Mouse (Mus musculus) lung, embryonic 16.5 days (tissue): ENCODE results near the gene Tnfrsf22. TPM values are rescaled to one million over a fixed set of nuclear protein-coding genes. Genes with fewer than 3 reads are reported as not detected.

Source experiments
- ATAC-seq: fragments of 200-750 bp; cut with Nextera tagmentation; 2 replicates; pipeline ENCODE4 v1.8.0; 2017; ENCODE audit warnings: low read depth, mild to moderate bottlenecking, moderate library complexity
- H3K27ac ChIP-seq: fragments of 300-500 bp; sonication (generic); 2 replicates; pipeline ENCODE4 v1.5.1; 2014; ENCODE audit warnings: mild to moderate bottlenecking, control low read depth, low read length
- H3K27me3 ChIP-seq: fragments of 300-500 bp; sonication (generic); 2 replicates; pipeline ENCODE4 v1.6.1; 2014; ENCODE audit warnings: low read depth, low read length, mixed read lengths; ENCODE audit not compliant: control insufficient read depth, insufficient read depth
- H3K36me3 ChIP-seq: fragments of 300-500 bp; sonication (generic); 2 replicates; pipeline ENCODE4 v1.6.1; 2014; ENCODE audit warnings: low read length; ENCODE audit not compliant: control insufficient read depth, insufficient read depth
- H3K4me1 ChIP-seq: fragments of 300-500 bp; sonication (generic); replicated peaks from 2 replicates; pipeline ENCODE4 v1.6.1; 2014; ENCODE audit warnings: low read length, mixed read lengths; ENCODE audit not compliant: control insufficient read depth, insufficient read depth
- H3K4me2 ChIP-seq: fragments of 300-500 bp; sonication (generic); 2 replicates; pipeline ENCODE4 v1.6.1; 2014; ENCODE audit warnings: low read depth, low read length, control low read depth
- H3K4me3 ChIP-seq: fragments of 300-500 bp; sonication (generic); 2 replicates; pipeline ENCODE4 v1.5.1; 2014; ENCODE audit warnings: mild to moderate bottlenecking, low read length, control low read depth
- H3K9ac ChIP-seq: fragments of 300-500 bp; sonication (generic); 2 replicates; pipeline ENCODE4 v1.6.1; 2014; ENCODE audit warnings: low read length, control low read depth
- H3K9me3 ChIP-seq: fragments of 300-500 bp; sonication (generic); 2 replicates; pipeline ENCODE4 v1.6.1; 2016; ENCODE audit warnings: low read length; ENCODE audit not compliant: control insufficient read depth
- WGBS: fragments of 180-500 bp; shearing (Covaris S2); extraction: QIAGEN DNeasy Blood & Tissue Kit; methylation state at CpG from one replicate; pipeline ENCODE4 v1.1.7; 2014; 5-methylcytosine and 5-hydroxymethylcytosine counted together
- polyA plus RNA-seq: library from polyadenylated mRNA; unstranded; fragments of >200 nt; fragmentation: Nextera tagmentation; extraction: Ambion mirVana; gene quantifications from 2 replicates; pipeline ENCODE4 v1.2.1, GENCODE M21; 2015

The Tnfrsf22 gene
- polyA plus RNA-seq, 1 experiment from 2014 or later = 6.3 TPM

DNA sequence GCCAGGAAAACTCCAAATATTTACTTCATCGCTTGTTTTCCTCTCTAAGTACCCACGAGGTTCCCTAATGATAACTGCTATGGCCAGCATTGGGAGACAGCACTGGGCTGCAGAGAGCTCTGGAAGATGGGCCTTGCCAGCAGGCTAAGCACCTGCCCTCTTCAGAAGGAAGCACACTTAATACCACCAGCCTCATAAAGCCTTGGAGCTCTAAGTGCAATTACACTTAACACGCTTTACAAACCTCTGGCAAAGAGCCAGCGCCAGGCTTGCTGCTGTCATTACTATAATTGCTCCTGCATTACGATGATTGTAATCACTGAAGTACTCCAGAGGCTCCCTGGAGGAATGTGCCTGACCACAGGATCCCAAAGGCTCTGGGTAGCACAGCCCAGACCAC lies 54.6 kb downstream of the Tnfrsf22 start:
- no peaks in the 10 kb centered on the region for H3K9me3 ChIP-seq
- no peak overlapping the region for H3K4me3 ChIP-seq
- ATAC-seq = no peak
- H3K4me1 ChIP-seq = peaks cover 10% of the 10 kb centered on the region
- H3K27me3 ChIP-seq = no peaks in the 10 kb centered on the region
- H3K27ac ChIP-seq = no peak overlapping the region
- peaks cover 4% of the 10 kb centered on the region; the same call in 1 of the 2 replicates for H3K36me3 ChIP-seq
- no peak overlapping the region for H3K4me2 ChIP-seq
- H3K9ac ChIP-seq = no peak overlapping the region
- WGBS = 65% methylated on average over 5 of the region's 5 CpGs

DNA sequence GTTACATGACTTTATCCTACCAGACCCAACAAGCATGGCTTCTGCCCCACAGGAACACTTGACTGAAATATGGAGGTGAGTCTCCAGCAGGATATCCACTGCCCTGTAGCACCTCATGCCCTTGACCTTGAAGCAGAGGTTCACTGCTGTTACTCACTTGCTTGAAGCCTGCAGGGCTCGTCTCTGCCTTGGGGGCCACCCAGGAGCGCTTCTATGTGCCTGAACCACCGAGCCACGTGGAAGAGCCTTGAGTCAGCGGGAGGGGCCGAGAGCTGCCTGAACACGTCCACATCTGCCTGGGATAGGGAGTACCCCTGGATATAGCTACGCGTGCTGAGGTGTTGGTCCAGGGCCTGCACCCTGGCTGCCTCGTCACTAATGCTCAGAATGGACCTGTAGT lies 57.2 kb downstream of the Tnfrsf22 start:
- Histone ChIP-seq H3K4me2 (no peak overlapping the region), H3K36me3 (peaks cover 5% of the 10 kb centered on the region; the same call in 1 of the 2 replicates)

DNA sequence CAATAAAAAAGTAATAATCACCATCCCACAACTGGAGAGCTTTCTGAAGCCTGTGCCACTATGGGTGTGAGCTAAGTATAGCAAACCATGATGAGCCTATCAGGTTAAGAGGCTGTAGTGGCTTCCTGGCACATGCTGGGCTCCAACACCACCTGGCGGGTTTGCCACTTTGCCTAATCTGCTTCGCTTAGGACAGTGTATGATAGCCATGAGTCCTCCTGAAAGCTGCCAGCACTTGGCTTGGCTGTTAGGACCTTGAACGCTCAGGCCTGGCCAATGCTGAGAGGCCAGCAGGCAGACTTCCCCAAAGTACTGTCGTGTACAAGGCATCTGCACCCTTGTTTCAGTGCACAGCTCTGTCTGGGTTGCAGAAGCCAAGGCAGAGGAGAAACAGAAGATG lies 61.5 kb downstream of the Tnfrsf22 start:
- Histone ChIP-seq H3K27ac (no peak overlapping the region), H3K36me3 (peaks cover 18% of the 10 kb centered on the region), H3K4me3 (no peak overlapping the region), H3K4me1 (no peaks in the 10 kb centered on the region), H3K27me3 (no peaks in the 10 kb centered on the region), H3K4me2 (no peak overlapping the region), H3K9ac (no peak overlapping the region), H3K9me3 (no peaks in the 10 kb centered on the region)
- 91% methylated on average over 4 of the region's 4 CpGs for WGBS
- no peak for ATAC-seq

More for the DNA sequence above, 57.2 kb downstream of the Tnfrsf22 start:
- 82% methylated on average over 10 of the region's 10 CpGs for WGBS
- no peak for ATAC-seq
- no peaks in the 10 kb centered on the region for H3K27me3 ChIP-seq
- H3K9me3 ChIP-seq = no peaks in the 10 kb centered on the region
- no peaks in the 10 kb centered on the region for H3K4me1 ChIP-seq
- H3K27ac ChIP-seq = no peak overlapping the region
- H3K9ac ChIP-seq = no peak overlapping the region
- no peak overlapping the region for H3K4me3 ChIP-seq

DNA sequence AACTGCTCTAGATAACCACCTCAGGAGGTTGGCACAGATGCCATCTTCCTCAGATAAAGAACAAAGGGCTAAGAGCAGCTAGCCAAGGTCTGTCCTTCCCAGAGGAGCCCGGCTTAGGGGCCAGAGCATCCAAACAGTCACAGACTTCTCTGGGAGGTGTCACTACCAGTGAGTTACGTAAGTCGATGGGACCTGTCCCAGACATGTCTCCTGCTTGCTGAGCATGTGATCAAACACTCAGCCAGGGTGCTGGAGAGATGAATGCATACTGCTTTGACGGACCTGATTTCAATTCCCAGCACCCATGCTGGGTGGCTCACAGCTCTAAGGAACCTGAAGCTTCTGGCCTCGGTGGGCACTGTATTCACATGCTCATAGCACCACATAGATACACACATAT lies 61.9 kb downstream of the Tnfrsf22 start:
- Histone ChIP-seq H3K9me3 (no peaks in the 10 kb centered on the region), H3K4me2 (no peak overlapping the region), H3K27ac (no peak overlapping the region), H3K9ac (no peak overlapping the region), H3K4me3 (no peak overlapping the region), H3K4me1 (no peaks in the 10 kb centered on the region), H3K27me3 (no peaks in the 10 kb centered on the region), H3K36me3 (peaks cover 18% of the 10 kb centered on the region)
- ATAC-seq = no peak
- whole genome bisulfite sequencing = 83% methylated on average over 5 of the region's 5 CpGs

Other genes starting within 250 kb of the Tnfrsf22 start
- 434 and 478 TPM in 2 replicates for gene Cdkn1c, start 188.6 kb downstream of the Tnfrsf22 start, polyA plus RNA-seq
- 3.5 and 5.4 TPM in 2 replicates for gene Slc22a18, start 175.9 kb downstream of the Tnfrsf22 start, polyA plus RNA-seq
- 5.4 and 6.2 TPM in 2 replicates for gene Phlda2, start 146.5 kb downstream of the Tnfrsf22 start, polyA plus RNA-seq
- 225 and 227 TPM in 2 replicates for gene Nap1l4, start 100.6 kb downstream of the Tnfrsf22 start, polyA plus RNA-seq
- gene Cars, start 49.6 kb downstream of the Tnfrsf22 start, polyA plus RNA-seq = 56.6 and 59.1 TPM in 2 replicates
- gene Tnfrsf26, start 20.9 kb downstream of the Tnfrsf22 start, polyA plus RNA-seq = 0.45 and 0.48 TPM in 2 replicates
- 1.5 and 1.9 TPM in 2 replicates for gene Tnfrsf23, start 36.2 kb upstream of the Tnfrsf22 start, polyA plus RNA-seq
- 45.5 and 48.3 TPM in 2 replicates for gene Osbpl5, start 107.3 kb upstream of the Tnfrsf22 start, polyA plus RNA-seq
- not detected in 2 replicates for gene Mrgprg, start 117.3 kb upstream of the Tnfrsf22 start, polyA plus RNA-seq
- gene Mrgpre, start 134.8 kb upstream of the Tnfrsf22 start, polyA plus RNA-seq = 1.4 and 1.6 TPM in 2 replicates
- 7.7 and 8.9 TPM in 2 replicates for gene Nadsyn1, start 173.2 kb upstream of the Tnfrsf22 start, polyA plus RNA-seq
- gene Dhcr7, start 173.5 kb upstream of the Tnfrsf22 start, polyA plus RNA-seq = 24.3 and 27.3 TPM in 2 replicates
- not detected in 2 replicates for gene Gm498, start 217.2 kb upstream of the Tnfrsf22 start, polyA plus RNA-seq